Mouse (Mus musculus): ENCODE data around the gene Arhgap15. TPM values are rescaled to one million over a fixed set of nuclear protein-coding genes. Genes with fewer than 3 reads are reported as not detected.

Arhgap15 gene
- total and polyA plus RNA-seq, 3 experiments, result 0.39 to 1.2 (median 0.70) TPM

DNA sequence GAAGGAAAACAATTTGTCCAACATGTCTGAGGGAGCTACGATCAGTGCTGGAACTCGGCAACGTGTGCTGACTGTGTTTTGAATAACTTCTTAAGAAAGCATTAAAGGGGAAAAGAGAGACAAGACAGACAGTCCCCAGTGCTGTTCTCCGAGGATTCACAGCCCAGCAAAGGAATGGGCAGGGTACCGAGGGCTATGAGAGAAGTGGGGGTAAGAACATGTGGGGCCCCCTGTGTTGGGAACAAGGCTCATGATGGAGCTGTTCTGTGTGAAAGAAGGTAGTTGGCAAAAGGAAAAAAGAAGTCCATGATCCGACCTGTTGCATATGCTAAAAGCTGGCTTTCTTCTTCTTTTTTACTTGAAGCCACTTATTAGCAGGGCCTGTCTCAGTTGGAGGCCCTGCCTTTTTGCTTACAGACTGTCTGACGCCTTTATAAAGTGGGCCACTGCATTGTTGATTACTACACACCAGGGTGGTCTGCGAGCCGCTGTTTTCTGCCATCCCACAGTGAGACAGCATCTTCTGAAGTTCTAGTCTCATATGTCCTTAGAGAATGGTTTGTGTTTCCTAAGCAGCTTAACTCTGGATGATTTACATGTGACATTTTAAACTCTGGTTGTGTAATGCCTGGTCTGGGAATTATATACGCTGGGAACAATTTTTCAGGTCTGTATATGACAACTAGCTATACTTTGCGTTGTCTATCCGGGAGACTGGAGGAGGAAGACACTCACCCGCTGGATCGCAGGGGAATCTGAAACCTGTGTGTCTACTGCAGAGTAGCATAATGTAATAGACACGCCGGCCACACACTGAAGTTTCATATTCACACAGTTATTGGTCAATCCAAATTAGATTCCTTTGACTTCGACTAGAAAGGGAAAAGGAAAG, 523.1 kb downstream of the Arhgap15 start:
- Histone ChIP-seq H3K4me1 (ENCODE audit: control insufficient read depth, insufficient read depth, low read length) (no peaks in the 10 kb centered on the region), H3K27ac (no peak overlapping the region), H3K27me3 (ENCODE audit: control insufficient read depth, insufficient read depth, low read length) (no peaks in the 10 kb centered on the region), H3K79me2 (replicated peaks; ENCODE audit: control insufficient read depth, insufficient read depth, low read length) (no peaks in the 10 kb centered on the region), H3K4me3 (no peak overlapping the region), H3K9ac (ENCODE audit: low read depth, low read length) (no peak overlapping the region), H3K36me3 (ENCODE audit: control insufficient read depth, insufficient read depth, low read length) (no peaks in the 10 kb centered on the region)
- no peak for DNase-seq
- TF ChIP-seq POLR2A (IDR thresholded peaks at IDR 0.05; ENCODE audit: insufficient read depth, low read depth, low read length) (no peak), CTCF (IDR thresholded peaks at IDR 0.05) (no peak), EP300 (IDR thresholded peaks at IDR 0.05; ENCODE audit: insufficient read depth, low read depth, low read length) (no peak)
- intact Hi-C loops (cut with DNase I), result no loop called here
- WGBS, result 69% methylated on average over 17 of the region's 17 CpGs

DNA sequence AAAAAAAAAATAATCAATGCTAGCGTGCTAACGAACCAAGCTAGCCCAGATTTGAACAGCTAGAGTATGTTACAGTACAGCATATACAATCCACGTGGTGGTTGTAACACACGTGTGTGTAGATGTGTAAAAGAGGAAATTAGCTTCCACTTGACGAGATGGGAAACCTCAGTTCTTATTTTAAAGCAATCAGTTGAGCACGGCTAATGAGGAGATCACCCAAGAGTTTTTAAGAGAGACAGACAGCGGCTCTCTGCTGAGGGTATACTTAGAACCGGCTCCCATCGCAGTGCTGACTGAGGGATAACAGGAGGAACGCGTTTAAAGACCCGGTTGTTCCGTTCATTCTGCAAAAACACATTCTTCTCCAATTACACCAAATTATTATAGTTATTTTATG, 524.0 kb downstream of the Arhgap15 start:
- intact Hi-C loops (cut with DNase I), result no loop called here
- no peaks in the 10 kb centered on the region for H3K27me3 ChIP-seq (ENCODE audit: control insufficient read depth, insufficient read depth, low read length)
- H3K36me3 ChIP-seq (ENCODE audit: control insufficient read depth, insufficient read depth, low read length), result no peaks in the 10 kb centered on the region
- TF ChIP-seq CTCF (IDR thresholded peaks at IDR 0.05), result no peak
- no peak for TF ChIP-seq POLR2A (IDR thresholded peaks at IDR 0.05; ENCODE audit: insufficient read depth, low read depth, low read length)
- no peak for TF ChIP-seq EP300 (IDR thresholded peaks at IDR 0.05; ENCODE audit: insufficient read depth, low read depth, low read length)
- no peaks in the 10 kb centered on the region for H3K4me1 ChIP-seq (ENCODE audit: control insufficient read depth, insufficient read depth, low read length)
- no peaks in the 10 kb centered on the region for H3K79me2 ChIP-seq (replicated peaks; ENCODE audit: control insufficient read depth, insufficient read depth, low read length)
- no peak overlapping the region for H3K4me3 ChIP-seq
- H3K9ac ChIP-seq (ENCODE audit: low read depth, low read length), result no peak overlapping the region
- 83% methylated on average over 13 of the region's 13 CpGs for WGBS
- no peak for DNase-seq
- no peak overlapping the region for H3K27ac ChIP-seq

DNA sequence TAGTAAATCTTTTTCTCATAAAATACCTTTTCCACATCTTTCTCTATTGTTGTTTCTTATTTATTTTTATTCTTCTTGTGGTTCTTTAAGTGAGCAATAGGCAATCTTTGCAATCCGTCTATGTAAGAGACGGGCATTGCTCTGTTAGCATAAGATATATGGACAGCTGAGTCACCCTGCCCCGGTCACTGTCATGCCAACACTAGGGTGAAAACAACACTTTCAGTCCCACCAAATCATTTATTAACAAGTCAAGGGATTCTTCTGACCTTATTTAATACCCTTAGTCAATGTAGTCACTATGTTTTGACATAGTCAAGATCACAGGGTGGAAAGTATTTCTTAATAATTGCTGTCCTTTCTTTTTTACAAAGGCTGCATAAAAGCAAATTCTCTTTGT, 525.8 kb downstream of the Arhgap15 start:
- intact Hi-C loops (cut with DNase I), result no loop called here
- Histone ChIP-seq H3K4me1 (ENCODE audit: control insufficient read depth, insufficient read depth, low read length) (no peaks in the 10 kb centered on the region), H3K36me3 (ENCODE audit: control insufficient read depth, insufficient read depth, low read length) (no peaks in the 10 kb centered on the region), H3K27ac (no peak overlapping the region), H3K4me3 (no peak overlapping the region), H3K79me2 (replicated peaks; ENCODE audit: control insufficient read depth, insufficient read depth, low read length) (no peaks in the 10 kb centered on the region), H3K27me3 (ENCODE audit: control insufficient read depth, insufficient read depth, low read length) (no peaks in the 10 kb centered on the region), H3K9ac (ENCODE audit: low read depth, low read length) (no peak overlapping the region)
- TF ChIP-seq POLR2A (IDR thresholded peaks at IDR 0.05; ENCODE audit: insufficient read depth, low read depth, low read length) (no peak), CTCF (IDR thresholded peaks at IDR 0.05) (no peak), EP300 (IDR thresholded peaks at IDR 0.05; ENCODE audit: insufficient read depth, low read depth, low read length) (no peak)
- DNase-seq, result no peak
- WGBS, result 94% methylated on average over 3 of the region's 3 CpGs

DNA sequence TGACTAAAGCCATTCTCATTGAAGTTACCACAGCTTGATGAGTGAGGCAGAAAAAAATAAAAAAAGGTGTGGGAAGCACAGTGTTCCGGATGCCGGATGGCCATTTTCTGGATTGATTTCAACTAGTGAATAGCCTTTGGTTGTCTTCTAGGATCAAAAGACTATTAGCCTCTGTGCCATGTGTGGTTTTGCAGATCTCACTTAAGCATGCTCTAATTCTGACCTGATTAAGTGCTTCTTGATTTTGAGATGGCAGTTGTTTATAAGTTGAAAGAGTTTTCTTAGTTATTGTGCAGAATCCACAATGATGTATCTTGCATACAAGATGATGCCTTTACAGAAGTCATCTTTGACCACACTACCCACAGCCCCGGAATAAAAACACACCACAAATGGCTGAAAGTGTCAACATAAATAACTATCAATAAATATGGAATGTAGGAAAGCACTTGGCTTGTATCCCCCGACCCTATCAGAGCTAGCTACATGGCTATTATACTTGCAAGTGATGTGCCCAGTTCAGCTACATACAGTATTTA, 537.6 kb downstream of the Arhgap15 start:
- H3K27ac ChIP-seq, result no peak overlapping the region
- 83% methylated on average over 4 of the region's 4 CpGs for WGBS
- H3K79me2 ChIP-seq (replicated peaks; ENCODE audit: control insufficient read depth, insufficient read depth, low read length), result no peaks in the 10 kb centered on the region
- intact Hi-C loops (cut with DNase I), result no loop called here
- H3K27me3 ChIP-seq (ENCODE audit: control insufficient read depth, insufficient read depth, low read length), result no peaks in the 10 kb centered on the region
- H3K36me3 ChIP-seq (ENCODE audit: control insufficient read depth, insufficient read depth, low read length), result no peaks in the 10 kb centered on the region
- no peak for DNase-seq
- TF ChIP-seq EP300 (IDR thresholded peaks at IDR 0.05; ENCODE audit: insufficient read depth, low read depth, low read length) (no peak), POLR2A (IDR thresholded peaks at IDR 0.05; ENCODE audit: insufficient read depth, low read depth, low read length) (no peak), CTCF (IDR thresholded peaks at IDR 0.05) (no peak)
- H3K4me1 ChIP-seq (ENCODE audit: control insufficient read depth, insufficient read depth, low read length), result no peaks in the 10 kb centered on the region
- no peak overlapping the region for H3K4me3 ChIP-seq
- H3K9ac ChIP-seq (ENCODE audit: low read depth, low read length), result no peak overlapping the region

DNA sequence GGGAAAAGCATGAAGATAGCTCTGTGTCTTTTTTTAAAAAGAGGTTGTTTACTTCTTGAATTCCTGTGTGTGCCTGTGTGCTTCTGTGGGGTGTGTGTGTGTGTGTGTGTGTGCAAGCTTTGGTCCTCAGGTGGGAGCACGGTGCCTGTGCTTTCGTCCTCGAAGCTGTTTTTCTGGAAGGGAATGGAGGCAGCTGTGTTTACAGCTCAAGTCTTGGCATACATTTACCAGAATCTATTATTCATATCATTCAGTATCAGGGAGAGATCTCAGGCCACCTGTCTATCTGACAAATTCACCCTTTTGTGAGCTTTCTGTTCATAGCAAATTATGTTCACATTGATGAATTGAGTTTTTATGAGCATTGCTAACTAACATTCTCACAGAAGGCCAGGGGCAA, 550.5 kb downstream of the Arhgap15 start:
- no peak overlapping the region for H3K9ac ChIP-seq (ENCODE audit: low read depth, low read length)
- no peaks in the 10 kb centered on the region for H3K36me3 ChIP-seq (ENCODE audit: control insufficient read depth, insufficient read depth, low read length)
- intact Hi-C loops (cut with DNase I), result no loop called here
- H3K27ac ChIP-seq, result no peak overlapping the region
- no peak for DNase-seq
- no peak overlapping the region for H3K4me3 ChIP-seq
- no peak for TF ChIP-seq EP300 (IDR thresholded peaks at IDR 0.05; ENCODE audit: insufficient read depth, low read depth, low read length)
- no peak for TF ChIP-seq POLR2A (IDR thresholded peaks at IDR 0.05; ENCODE audit: insufficient read depth, low read depth, low read length)
- no peak for TF ChIP-seq CTCF (IDR thresholded peaks at IDR 0.05)
- no peaks in the 10 kb centered on the region for H3K79me2 ChIP-seq (replicated peaks; ENCODE audit: control insufficient read depth, insufficient read depth, low read length)
- H3K4me1 ChIP-seq (ENCODE audit: control insufficient read depth, insufficient read depth, low read length), result no peaks in the 10 kb centered on the region
- WGBS, result 90% methylated on average over 3 of the region's 3 CpGs
- H3K27me3 ChIP-seq (ENCODE audit: control insufficient read depth, insufficient read depth, low read length), result no peaks in the 10 kb centered on the region

DNA sequence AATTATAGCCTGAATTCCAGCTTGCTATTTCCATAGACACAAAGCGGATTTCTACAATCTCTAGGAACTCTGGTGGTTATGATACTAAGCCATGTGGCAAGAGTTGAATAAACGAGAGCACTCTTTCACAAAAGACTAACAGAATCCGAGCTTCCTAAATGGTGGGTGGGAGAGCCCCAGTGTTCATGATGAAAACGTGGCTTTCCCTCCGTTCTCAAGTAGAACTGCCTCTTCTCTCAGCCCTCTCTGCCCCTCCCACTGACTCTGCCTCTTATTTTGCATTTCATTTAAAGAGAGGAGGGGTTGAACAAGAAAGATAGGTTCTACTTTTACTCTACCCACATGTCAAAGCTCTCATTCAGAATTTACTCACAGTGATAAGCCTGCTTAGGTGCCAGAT, 551.3 kb downstream of the Arhgap15 start:
- no peak overlapping the region for H3K9ac ChIP-seq (ENCODE audit: low read depth, low read length)
- H3K4me1 ChIP-seq (ENCODE audit: control insufficient read depth, insufficient read depth, low read length), result no peaks in the 10 kb centered on the region
- no peak for TF ChIP-seq EP300 (IDR thresholded peaks at IDR 0.05; ENCODE audit: insufficient read depth, low read depth, low read length)
- no peak for TF ChIP-seq POLR2A (IDR thresholded peaks at IDR 0.05; ENCODE audit: insufficient read depth, low read depth, low read length)
- no peak for TF ChIP-seq CTCF (IDR thresholded peaks at IDR 0.05)
- no peak for DNase-seq
- intact Hi-C loops (cut with DNase I), result no loop called here
- no peaks in the 10 kb centered on the region for H3K79me2 ChIP-seq (replicated peaks; ENCODE audit: control insufficient read depth, insufficient read depth, low read length)
- 47% methylated on average over 5 of the region's 5 CpGs for WGBS
- H3K4me3 ChIP-seq, result no peak overlapping the region
- no peaks in the 10 kb centered on the region for H3K36me3 ChIP-seq (ENCODE audit: control insufficient read depth, insufficient read depth, low read length)
- H3K27me3 ChIP-seq (ENCODE audit: control insufficient read depth, insufficient read depth, low read length), result no peaks in the 10 kb centered on the region
- H3K27ac ChIP-seq, result no peak overlapping the region

All from heart, adult 2 months (tissue).